Mouse (Mus musculus) CD4-positive, CD25-positive, alpha-beta regulatory T cell, adult 4 months (primary cell): ENCODE data around the gene Prr12. TPM values are rescaled to one million over a fixed set of nuclear protein-coding genes. Genes with fewer than 3 reads are reported as not detected.

Experiments used
- ATAC-seq: one replicate; pipeline ENCODE4 v1.8.0; 2017
- polyA plus RNA-seq, 2 experiments: library from polyadenylated mRNA; unstranded; fragments of 100-300 nt; shearing (Covaris generic); gene quantifications; one replicate each; pipeline ENCODE4 v1.2.1; 2017

Gene Prr12
- polyA plus RNA-seq, 2 experiments from 2014 or later: 10.8 to 10.9 TPM

- ATAC-seq: no peak
Measured at GRCm38 (mm10) chr7:45077322-45077721, 24.6 kb upstream of the Prr12 start.

- no peak for ATAC-seq
Measured at GRCm38 (mm10) chr7:45076501-45076900, 23.8 kb upstream of the Prr12 start.

GRCm38 (mm10) chr7:45075405-45075804 is 22.7 kb upstream of the Prr12 start:
- no peak for ATAC-seq

- no peak for ATAC-seq
Measured at GRCm38 (mm10) chr7:45073949-45074348, 21.3 kb upstream of the Prr12 start.

GRCm38 (mm10) chr7:45073171-45073707 is 20.6 kb upstream of the Prr12 start:
- no peak for ATAC-seq

GRCm38 (mm10) chr7:45072230-45072629 is 19.5 kb upstream of the Prr12 start:
- ATAC-seq: no peak

GRCm38 (mm10) chr7:45069671-45070070 is 17.0 kb upstream of the Prr12 start:
- ATAC-seq: peak; percentile 80

- ATAC-seq: peak; percentile 60
Measured at GRCm38 (mm10) chr7:45068000-45068318, 15.3 kb upstream of the Prr12 start.

GRCm38 (mm10) chr7:45067190-45067999 is 14.7 kb upstream of the Prr12 start:
- no peak for ATAC-seq

GRCm38 (mm10) chr7:45062239-45062835 is 9.7 kb upstream of the Prr12 start, which contains the start of the genes Nosip and Prrg2:
Gene Nosip, plus strand, starts transcription at chr7:45062429.
Gene Prrg2, minus strand, starts transcription at chr7:45062677.
- ATAC-seq: peak; percentile 96

GRCm38 (mm10) chr7:45061532-45062075 is 8.9 kb upstream of the Prr12 start:
- ATAC-seq: no peak

- ATAC-seq: no peak
Measured at GRCm38 (mm10) chr7:45060632-45061122, 8.0 kb upstream of the Prr12 start.

- no peak for ATAC-seq
Measured at GRCm38 (mm10) chr7:45058607-45059571, 6.2 kb upstream of the Prr12 start.

- no peak for ATAC-seq
Measured at GRCm38 (mm10) chr7:45056972-45057348, 4.3 kb upstream of the Prr12 start.

- no peak for ATAC-seq
Measured at GRCm38 (mm10) chr7:45056329-45056971, 3.8 kb upstream of the Prr12 start.

GRCm38 (mm10) chr7:45053931-45054510 is 1.3 kb upstream of the Prr12 start:
- peak; percentile 91 for ATAC-seq

GRCm38 (mm10) chr7:45053117-45053930 is 643 bp upstream of the Prr12 start:
- ATAC-seq: peak; percentile 44

GRCm38 (mm10) chr7:45052181-45052861 is 360 bp downstream of the Prr12 start:
- no peak for ATAC-seq

- no peak for ATAC-seq
Measured at GRCm38 (mm10) chr7:45051601-45051974, 1.1 kb downstream of the Prr12 start.
